Mouse (Mus musculus) spleen, postnatal 14 days (tissue): Measurements from ENCODE around the gene Crls1.

Experiments
- DNase-seq, 2 experiments: peaks; one replicate each; pipeline ENCODE4 v3.0.0; 2021 to 2022; ENCODE audit warnings: low spot score in 2 of 2

The Crls1 gene

GRCm38 (mm10) chr2:132846407-132847358, at the start of gene Crls1:
TSS of gene Crls1 (plus strand) at chr2:132846666.
- DNase-seq: peak; percentile 97 to 98

GRCm38 (mm10) chr2:132802976-132803375, 43.5 kb upstream of the Crls1 start:
- no peak for DNase-seq

GRCm38 (mm10) chr2:132815608-132816314, 30.7 kb upstream of the Crls1 start, which contains the start of the genes Trmt6 and Mcm8:
TSS of gene Trmt6 (minus strand) at chr2:132816055.
TSS of gene Mcm8 (plus strand) at chr2:132816141.
- DNase-seq: peak; percentile 73 to 84

- no peak for DNase-seq
Observed at GRCm38 (mm10) chr2:132841071-132841470, 5.4 kb upstream of the Crls1 start.

- no peak for DNase-seq
Observed at GRCm38 (mm10) chr2:132847581-132847980, 1.1 kb downstream of the Crls1 start.

- no peak for DNase-seq
Observed at GRCm38 (mm10) chr2:132848361-132848760, 1.9 kb downstream of the Crls1 start.

- DNase-seq: no peak
Observed at GRCm38 (mm10) chr2:132849141-132849540, 2.7 kb downstream of the Crls1 start.

GRCm38 (mm10) chr2:132853051-132853450, 6.6 kb downstream of the Crls1 start:
- no peak for DNase-seq

GRCm38 (mm10) chr2:132856333-132856732, 9.9 kb downstream of the Crls1 start:
- no peak for DNase-seq

- no peak for DNase-seq
Observed at GRCm38 (mm10) chr2:132860435-132860834, 14.0 kb downstream of the Crls1 start.

- no peak for DNase-seq
Observed at GRCm38 (mm10) chr2:132861456-132861855, 15.0 kb downstream of the Crls1 start.

- DNase-seq: no peak
Observed at GRCm38 (mm10) chr2:132863325-132863724, 16.9 kb downstream of the Crls1 start.

GRCm38 (mm10) chr2:132867521-132867920, 21.1 kb downstream of the Crls1 start:
- DNase-seq: no peak

GRCm38 (mm10) chr2:132869682-132870081, 23.2 kb downstream of the Crls1 start:
- DNase-seq: no peak

- no peak for DNase-seq
Observed at GRCm38 (mm10) chr2:132870286-132870685, 23.8 kb downstream of the Crls1 start.

GRCm38 (mm10) chr2:132871663-132872062, 25.2 kb downstream of the Crls1 start:
- DNase-seq: no peak

GRCm38 (mm10) chr2:132873657-132874326, 27.3 kb downstream of the Crls1 start:
- no peak for DNase-seq

- no peak for DNase-seq
Observed at GRCm38 (mm10) chr2:132876991-132877390, 30.5 kb downstream of the Crls1 start.

GRCm38 (mm10) chr2:132879261-132880044, 33.0 kb downstream of the Crls1 start:
- no peak for DNase-seq

GRCm38 (mm10) chr2:132880844-132881645, 34.6 kb downstream of the Crls1 start, which contains the start of gene Lrrn4:
TSS of gene Lrrn4 (minus strand) at chr2:132880891.
- no peak for DNase-seq
